Mouse (Mus musculus): ENCODE data around the gene Jph2.
A peak's percentile ranks its signal among the peaks of the same experiment; 100 is the strongest.

DNA sequence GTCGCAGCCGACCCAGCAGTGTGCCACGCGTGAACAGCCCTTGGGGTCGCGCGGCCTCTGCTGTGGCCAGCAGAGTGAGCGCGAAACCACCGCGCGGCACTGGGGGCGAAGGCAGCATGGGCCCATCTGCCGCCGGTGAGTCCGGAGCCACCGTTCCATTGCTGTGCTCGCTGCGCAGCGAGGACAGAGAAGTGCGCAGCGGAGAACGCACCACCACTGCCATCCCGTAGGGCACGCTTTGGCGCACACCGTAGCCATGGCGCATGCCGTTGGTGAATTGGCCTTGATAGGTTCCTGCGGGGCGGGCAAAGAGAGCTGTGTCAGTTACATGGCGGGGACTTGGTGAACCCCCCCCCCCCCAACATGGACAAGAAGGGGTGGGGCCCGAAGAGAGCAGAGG, 21.7 kb downstream of the Jph2 start:
- 0 out of 2 replicates have a peak, but pooled peaks have one; percentile 2 for TF ChIP-seq CTCF (IDR thresholded peaks at IDR 0.05)
- no peak for TF ChIP-seq POLR2A (IDR thresholded peaks at IDR 0.05; ENCODE audit: insufficient read depth, low read depth, low read length)
- no peak for TF ChIP-seq EP300 (IDR thresholded peaks at IDR 0.05; ENCODE audit: insufficient read depth, low read depth, low read length)

Data from heart, adult 2 months (tissue).